Mouse (Mus musculus): ENCODE measurements around the gene Kif6. TPM values are rescaled to one million over a fixed set of nuclear protein-coding genes. Genes with fewer than 3 reads are reported as not detected.

Gene Kif6
- polyA plus RNA-seq, 2 experiments: 1.1 TPM

GRCm38 (mm10) chr17:49825831-49826230 is 210.9 kb downstream of the Kif6 start:
- no peak for ATAC-seq (ENCODE audit: low FRiP score, low read depth)
- Histone ChIP-seq H3K9ac (ENCODE audit: low read depth, low read length, severe bottlenecking) (no peak overlapping the region), H3K27me3 (ENCODE audit: control insufficient read depth, insufficient read depth, low read length) (no peaks in the 10 kb centered on the region), H3K4me1 (ENCODE audit: control insufficient read depth, insufficient read depth, low read length) (no peaks in the 10 kb centered on the region; the same call in 1 of the 2 replicates), H3K4me3 (replicated peaks; ENCODE audit: low read length) (no peak overlapping the region), H3K27ac (replicated peaks; ENCODE audit: low read depth, low read length) (no peak overlapping the region), H3K36me3 (ENCODE audit: control insufficient read depth, insufficient read depth, low read length) (no peaks in the 10 kb centered on the region), H3K9me3 (ENCODE audit: control insufficient read depth, low read length) (no peaks in the 10 kb centered on the region), H3K4me2 (replicated peaks; ENCODE audit: low read depth, low read length, severe bottlenecking) (no peak overlapping the region)
- 95% methylated on average over 5 of the region's 5 CpGs for WGBS
- no peak for TF ChIP-seq POLR2A (IDR thresholded peaks at IDR 0.05; ENCODE audit: borderline replicate concordance, extremely low read depth, insufficient read depth, insufficient read length)
- DNase-seq (ENCODE audit: low spot score): no peak

- WGBS: 16% methylated on average over 3 of the region's 3 CpGs
These were observed 216.8 kb downstream of the Kif6 start for GRCm38 (mm10) chr17:49831745-49832144.

DNA sequence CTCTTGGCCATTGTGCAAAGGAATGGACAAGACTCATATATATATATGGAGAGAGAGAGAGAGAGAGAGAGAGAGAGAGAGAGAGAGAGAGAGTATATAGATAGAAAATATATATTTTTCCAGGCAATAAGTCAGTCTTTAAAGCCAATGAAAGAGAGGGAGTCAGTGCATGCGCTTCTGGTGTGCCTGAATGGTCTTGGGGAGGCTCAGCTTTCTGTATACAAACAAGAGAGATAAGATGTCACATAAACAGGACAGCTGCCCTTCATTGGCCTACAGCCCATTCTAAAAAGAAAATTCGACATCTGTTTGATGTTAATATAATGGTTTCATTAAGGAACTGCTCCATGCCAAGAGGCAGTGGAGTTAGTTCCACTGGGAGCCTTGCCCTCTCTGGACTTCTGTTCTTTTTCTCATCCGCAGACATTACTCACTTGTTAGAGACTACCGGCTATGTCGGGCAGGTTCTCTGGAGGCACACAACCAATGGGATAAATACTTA is 219.2 kb downstream of the Kif6 start:
- Histone ChIP-seq H3K4me3 (replicated peaks; ENCODE audit: low read length) (no peak overlapping the region), H3K27ac (replicated peaks; ENCODE audit: low read depth, low read length) (no peak overlapping the region), H3K4me2 (replicated peaks; ENCODE audit: low read depth, low read length, severe bottlenecking) (no peak overlapping the region), H3K4me1 (ENCODE audit: control insufficient read depth, insufficient read depth, low read length) (peaks cover 15% of the 10 kb centered on the region), H3K9me3 (ENCODE audit: control insufficient read depth, low read length) (no peaks in the 10 kb centered on the region), H3K27me3 (ENCODE audit: control insufficient read depth, insufficient read depth, low read length) (no peaks in the 10 kb centered on the region), H3K36me3 (ENCODE audit: control insufficient read depth, insufficient read depth, low read length) (no peaks in the 10 kb centered on the region), H3K9ac (ENCODE audit: low read depth, low read length, severe bottlenecking) (no peak overlapping the region)
- 64% methylated on average over 5 of the region's 5 CpGs for WGBS
- DNase-seq (ENCODE audit: low spot score) (no peak), ATAC-seq (ENCODE audit: low FRiP score, low read depth) (no peak)
- TF ChIP-seq POLR2A (IDR thresholded peaks at IDR 0.05; ENCODE audit: borderline replicate concordance, extremely low read depth, insufficient read depth, insufficient read length): no peak

More at GRCm38 (mm10) chr17:49831745-49832144, 216.8 kb downstream of the Kif6 start:
- Histone ChIP-seq H3K4me3 (replicated peaks; ENCODE audit: low read length) (no peak overlapping the region), H3K9me3 (ENCODE audit: control insufficient read depth, low read length) (no peaks in the 10 kb centered on the region), H3K4me1 (ENCODE audit: control insufficient read depth, insufficient read depth, low read length) (peaks cover 11% of the 10 kb centered on the region), H3K4me2 (replicated peaks; ENCODE audit: low read depth, low read length, severe bottlenecking) (no peak overlapping the region), H3K9ac (ENCODE audit: low read depth, low read length, severe bottlenecking) (no peak overlapping the region), H3K27ac (replicated peaks; ENCODE audit: low read depth, low read length) (no peak overlapping the region), H3K36me3 (ENCODE audit: control insufficient read depth, insufficient read depth, low read length) (no peaks in the 10 kb centered on the region), H3K27me3 (ENCODE audit: control insufficient read depth, insufficient read depth, low read length) (no peaks in the 10 kb centered on the region)
- DNase-seq (ENCODE audit: low spot score): no peak
- no peak for TF ChIP-seq POLR2A (IDR thresholded peaks at IDR 0.05; ENCODE audit: borderline replicate concordance, extremely low read depth, insufficient read depth, insufficient read length)
- ATAC-seq (ENCODE audit: low FRiP score, low read depth): no peak

GRCm38 (mm10) chr17:49837417-49837816 is 222.5 kb downstream of the Kif6 start:
- no peaks in the 10 kb centered on the region for H3K36me3 ChIP-seq (ENCODE audit: control insufficient read depth, insufficient read depth, low read length)
- H3K9ac ChIP-seq (ENCODE audit: low read depth, low read length, severe bottlenecking): no peak overlapping the region
- H3K4me3 ChIP-seq (replicated peaks; ENCODE audit: low read length): no peak overlapping the region
- H3K4me2 ChIP-seq (replicated peaks; ENCODE audit: low read depth, low read length, severe bottlenecking): no peak overlapping the region
- ATAC-seq (ENCODE audit: low FRiP score, low read depth) (no peak), DNase-seq (ENCODE audit: low spot score) (no peak)
- TF ChIP-seq POLR2A (IDR thresholded peaks at IDR 0.05; ENCODE audit: borderline replicate concordance, extremely low read depth, insufficient read depth, insufficient read length): no peak
- H3K27me3 ChIP-seq (ENCODE audit: control insufficient read depth, insufficient read depth, low read length): no peaks in the 10 kb centered on the region
- WGBS: 53% methylated on average over 5 of the region's 5 CpGs
- H3K27ac ChIP-seq (replicated peaks; ENCODE audit: low read depth, low read length): no peak overlapping the region
- 0 out of 2 replicates have a peak, but pooled peaks cover 4% of the 10 kb centered on the region for H3K4me1 ChIP-seq (ENCODE audit: control insufficient read depth, insufficient read depth, low read length)
- H3K9me3 ChIP-seq (ENCODE audit: control insufficient read depth, low read length): no peaks in the 10 kb centered on the region

DNA sequence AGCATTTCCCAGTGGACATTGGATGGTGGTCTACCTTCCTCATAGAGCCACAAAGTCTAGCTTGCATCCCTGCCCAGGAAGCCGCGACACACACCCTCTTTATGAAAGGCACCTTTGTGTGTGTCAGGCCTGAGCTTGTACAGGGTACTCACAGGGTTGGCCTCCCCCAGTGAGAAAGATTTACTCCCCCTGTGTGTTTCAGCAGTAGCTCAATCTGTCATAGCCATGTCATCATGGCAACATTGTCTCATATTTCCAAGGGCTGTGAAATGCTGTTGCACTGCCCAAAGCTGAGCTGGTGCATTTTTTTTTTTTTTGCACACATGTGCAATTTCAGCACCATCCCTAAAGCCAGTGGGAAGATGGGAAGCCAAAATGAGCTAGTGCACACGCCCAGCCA is 224.3 kb downstream of the Kif6 start:
- no peaks in the 10 kb centered on the region for H3K27me3 ChIP-seq (ENCODE audit: control insufficient read depth, insufficient read depth, low read length)
- H3K4me3 ChIP-seq (replicated peaks; ENCODE audit: low read length): no peak overlapping the region
- 0 out of 2 replicates have a peak, but pooled peaks cover 4% of the 10 kb centered on the region for H3K4me1 ChIP-seq (ENCODE audit: control insufficient read depth, insufficient read depth, low read length)
- TF ChIP-seq POLR2A (IDR thresholded peaks at IDR 0.05; ENCODE audit: borderline replicate concordance, extremely low read depth, insufficient read depth, insufficient read length): no peak
- no peak for DNase-seq (ENCODE audit: low spot score)
- WGBS: 60% methylated on average over 3 of the region's 3 CpGs
- H3K9ac ChIP-seq (ENCODE audit: low read depth, low read length, severe bottlenecking): no peak overlapping the region
- no peaks in the 10 kb centered on the region for H3K9me3 ChIP-seq (ENCODE audit: control insufficient read depth, low read length)
- no peak overlapping the region for H3K4me2 ChIP-seq (replicated peaks; ENCODE audit: low read depth, low read length, severe bottlenecking)
- peak overlapping the region; percentile 13; the same call in 1 of the 2 replicates for H3K27ac ChIP-seq (replicated peaks; ENCODE audit: low read depth, low read length)
- no peak for ATAC-seq (ENCODE audit: low FRiP score, low read depth)
- no peaks in the 10 kb centered on the region for H3K36me3 ChIP-seq (ENCODE audit: control insufficient read depth, insufficient read depth, low read length)
